Mouse (Mus musculus): ENCODE results near the gene Ubox5. TPM values are rescaled to one million over a fixed set of nuclear protein-coding genes. Genes with fewer than 3 reads are reported as not detected.

Gene Ubox5
- polyA plus RNA-seq, 1 experiment from 2014 or later, result 19.8 TPM

GRCm38 (mm10) chr2:130645198-130645597 is 15.4 kb upstream of the Ubox5 start:
- no peaks in the 10 kb centered on the region for H3K9me3 ChIP-seq
- peaks cover 17% of the 10 kb centered on the region for H3K4me1 ChIP-seq (replicated peaks)
- peaks cover 10% of the 10 kb centered on the region; the same call in 1 of the 2 replicates for H3K36me3 ChIP-seq
- DNase-seq (ENCODE audit: low spot score), result no peak
- H3K4me3 ChIP-seq, result no peak overlapping the region
- 85% methylated on average over 4 of the region's 4 CpGs for WGBS
- H3K27ac ChIP-seq, result no peak overlapping the region
- H3K27me3 ChIP-seq (ENCODE audit: insufficient read depth, poor library complexity, severe bottlenecking), result peaks cover 20% of the 10 kb centered on the region

- DNase-seq (ENCODE audit: low spot score), result peak; percentile 92
- peak within 1 kb of the TSS; percentile 73 for H3K4me3 ChIP-seq
- H3K36me3 ChIP-seq, result no peaks in the 10 kb centered on the region
- H3K27me3 ChIP-seq (ENCODE audit: insufficient read depth, poor library complexity, severe bottlenecking), result peaks cover 43% of the 10 kb centered on the region
- no peaks in the 10 kb centered on the region for H3K9me3 ChIP-seq
- H3K4me1 ChIP-seq (replicated peaks), result peaks cover 22% of the 10 kb centered on the region
- WGBS, result 4% methylated on average over 37 of the region's 40 CpGs
- peak within 1 kb of the TSS; percentile 87 for H3K27ac ChIP-seq
Observed at GRCm38 (mm10) chr2:130642684-130643369, 13.0 kb upstream of the Ubox5 start, which contains the start of gene Lzts3. Lzts3 (minus strand) TSS chr2:130642803.

- peaks cover 49% of the 10 kb centered on the region for H3K27me3 ChIP-seq (ENCODE audit: insufficient read depth, poor library complexity, severe bottlenecking)
- DNase-seq (ENCODE audit: low spot score), result peak; percentile 23
- H3K9me3 ChIP-seq, result no peaks in the 10 kb centered on the region
- whole genome bisulfite sequencing, result 1% methylated on average over 27 of the region's 27 CpGs
- H3K4me3 ChIP-seq, result peak overlapping the region; percentile 73
- peak overlapping the region; percentile 87 for H3K27ac ChIP-seq
- peaks cover 24% of the 10 kb centered on the region for H3K4me1 ChIP-seq (replicated peaks)
- no peaks in the 10 kb centered on the region for H3K36me3 ChIP-seq
Observed at GRCm38 (mm10) chr2:130642197-130642660, 12.4 kb upstream of the Ubox5 start.

DNA sequence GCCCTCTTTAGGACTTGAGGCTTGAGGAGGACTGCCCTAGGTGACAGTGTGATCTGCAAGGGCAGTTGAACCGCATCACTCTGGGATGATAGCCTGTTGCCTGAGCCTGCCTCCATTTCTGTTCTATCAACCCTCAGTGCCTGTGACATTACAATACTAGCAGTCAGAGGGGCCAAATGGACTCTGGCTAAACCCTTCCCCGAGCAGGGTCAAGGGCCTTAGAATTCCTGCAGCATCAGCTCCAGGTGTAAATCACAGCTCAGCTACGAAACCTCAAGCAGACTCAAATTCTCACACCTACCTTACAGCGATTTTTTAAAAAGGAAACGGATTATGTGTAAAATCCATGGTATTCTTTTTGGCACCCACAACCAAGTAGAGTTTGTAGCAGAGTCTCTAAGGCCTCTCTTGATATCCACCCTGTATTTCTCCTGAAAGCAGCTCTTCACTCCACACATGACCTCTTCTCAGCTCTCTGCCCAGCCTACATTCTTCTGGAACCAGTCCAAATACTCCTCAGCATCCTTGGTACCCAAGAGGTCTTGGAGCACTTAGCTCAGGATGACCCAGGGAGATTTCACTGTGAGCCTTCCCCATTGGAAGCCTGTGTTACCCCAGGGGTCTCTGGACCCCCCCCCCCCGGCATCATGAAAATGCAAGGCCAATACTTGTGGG is 11.7 kb upstream of the Ubox5 start:
- peak overlapping the region; percentile 73 for H3K4me3 ChIP-seq
- H3K4me1 ChIP-seq (replicated peaks), result peaks cover 24% of the 10 kb centered on the region
- 75% methylated on average over 6 of the region's 6 CpGs for WGBS
- peaks cover 57% of the 10 kb centered on the region for H3K27me3 ChIP-seq (ENCODE audit: insufficient read depth, poor library complexity, severe bottlenecking)
- 0 out of 2 replicates have a peak, but pooled peaks cover 3% of the 10 kb centered on the region for H3K36me3 ChIP-seq
- H3K27ac ChIP-seq, result no peak overlapping the region
- no peak for DNase-seq (ENCODE audit: low spot score)
- H3K9me3 ChIP-seq, result no peaks in the 10 kb centered on the region

DNA sequence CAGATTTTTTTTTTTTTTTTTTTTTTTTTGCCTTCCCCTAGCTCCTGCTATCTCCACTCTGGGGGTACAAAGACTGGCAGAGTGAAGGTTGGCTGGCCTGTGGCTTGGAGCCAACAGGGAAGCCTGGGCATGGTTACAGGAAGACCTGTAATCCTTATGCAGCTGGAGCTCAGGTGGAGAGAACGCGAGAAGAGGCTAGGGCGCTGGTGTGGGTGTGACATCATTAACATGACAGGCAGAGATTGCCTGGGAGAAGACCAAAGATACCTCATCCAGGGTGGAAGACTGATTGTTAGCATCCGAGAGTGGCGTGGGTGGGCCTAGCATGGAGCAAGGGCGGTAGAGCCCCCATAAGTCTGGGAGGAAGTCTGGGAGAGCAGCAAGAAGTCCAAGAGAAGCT is 9.4 kb upstream of the Ubox5 start:
- peaks cover 45% of the 10 kb centered on the region for H3K4me1 ChIP-seq (replicated peaks)
- H3K9me3 ChIP-seq, result no peaks in the 10 kb centered on the region
- H3K4me3 ChIP-seq, result no peak overlapping the region
- H3K27me3 ChIP-seq (ENCODE audit: insufficient read depth, poor library complexity, severe bottlenecking), result peaks cover 79% of the 10 kb centered on the region
- 0 out of 2 replicates have a peak, but pooled peaks cover 3% of the 10 kb centered on the region for H3K36me3 ChIP-seq
- no peak overlapping the region for H3K27ac ChIP-seq
- DNase-seq (ENCODE audit: low spot score), result no peak
- WGBS, result 81% methylated on average over 6 of the region's 6 CpGs

- no peak overlapping the region for H3K4me3 ChIP-seq
- peaks cover 56% of the 10 kb centered on the region for H3K4me1 ChIP-seq (replicated peaks)
- H3K36me3 ChIP-seq, result 0 out of 2 replicates have a peak, but pooled peaks cover 3% of the 10 kb centered on the region
- DNase-seq (ENCODE audit: low spot score), result no peak
- H3K9me3 ChIP-seq, result no peaks in the 10 kb centered on the region
- 30% methylated on average over 16 of the region's 16 CpGs for WGBS
- no peak overlapping the region for H3K27ac ChIP-seq
- peaks cover 90% of the 10 kb centered on the region for H3K27me3 ChIP-seq (ENCODE audit: insufficient read depth, poor library complexity, severe bottlenecking)
Observed at GRCm38 (mm10) chr2:130638101-130638611, 8.3 kb upstream of the Ubox5 start.

- 7% methylated on average over 21 of the region's 21 CpGs for WGBS
- H3K27me3 ChIP-seq (ENCODE audit: insufficient read depth, poor library complexity, severe bottlenecking), result peaks cover 93% of the 10 kb centered on the region
- no peaks in the 10 kb centered on the region for H3K9me3 ChIP-seq
- 0 out of 2 replicates have a peak, but pooled peaks cover 3% of the 10 kb centered on the region for H3K36me3 ChIP-seq
- H3K4me1 ChIP-seq (replicated peaks), result peaks cover 48% of the 10 kb centered on the region
- peak; percentile 35 for DNase-seq (ENCODE audit: low spot score)
- H3K27ac ChIP-seq, result no peak overlapping the region
- H3K4me3 ChIP-seq, result peak overlapping the region; percentile 52
Observed at GRCm38 (mm10) chr2:130635847-130636246, 6.0 kb upstream of the Ubox5 start.

DNA sequence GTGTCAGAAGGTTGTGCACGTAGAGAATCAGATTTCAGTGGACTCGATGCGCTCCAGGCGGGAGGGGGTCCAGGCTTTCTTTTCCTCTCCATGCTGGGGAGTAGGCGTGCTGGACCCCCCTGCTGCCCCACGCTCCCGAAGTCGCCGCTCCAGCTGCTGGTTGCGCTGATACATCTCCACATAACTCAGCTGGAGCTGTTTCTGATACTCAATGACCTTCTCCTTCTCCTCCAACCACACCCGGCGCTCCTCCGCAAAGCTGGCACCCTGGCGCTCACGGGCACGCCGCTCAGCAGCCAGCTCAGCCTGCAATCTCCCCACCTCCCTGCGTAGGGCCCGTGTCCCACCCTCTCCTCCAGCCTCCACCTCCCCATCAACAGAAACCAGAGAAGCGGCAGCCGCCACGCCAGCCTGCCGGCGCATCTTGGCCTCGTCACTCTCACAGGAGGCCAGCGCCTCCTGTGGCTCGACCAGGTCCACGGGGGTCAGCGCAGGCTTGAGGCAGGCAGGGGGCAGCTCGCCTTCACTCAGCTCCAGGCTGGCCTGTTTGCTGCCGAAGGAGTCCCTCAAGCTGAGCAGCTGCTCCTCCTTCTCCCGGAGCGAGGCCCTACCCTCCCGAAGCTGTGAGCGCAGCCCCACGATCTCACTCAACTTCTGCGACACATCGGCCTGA is 5.0 kb upstream of the Ubox5 start:
- WGBS, result under 1% methylated on average over 38 of the region's 38 CpGs
- H3K9me3 ChIP-seq, result no peaks in the 10 kb centered on the region
- H3K4me1 ChIP-seq (replicated peaks), result peaks cover 53% of the 10 kb centered on the region
- H3K27ac ChIP-seq, result peak overlapping the region; percentile 81
- peaks cover 85% of the 10 kb centered on the region for H3K27me3 ChIP-seq (ENCODE audit: insufficient read depth, poor library complexity, severe bottlenecking)
- H3K4me3 ChIP-seq, result peak overlapping the region; percentile 52
- 0 out of 2 replicates have a peak, but pooled peaks cover 3% of the 10 kb centered on the region for H3K36me3 ChIP-seq
- DNase-seq (ENCODE audit: low spot score), result peak; percentile 69

GRCm38 (mm10) chr2:130634006-130634738 is 4.3 kb upstream of the Ubox5 start:
- H3K27me3 ChIP-seq (ENCODE audit: insufficient read depth, poor library complexity, severe bottlenecking), result peaks cover 78% of the 10 kb centered on the region
- 10% methylated on average over 14 of the region's 14 CpGs for WGBS
- peak overlapping the region; percentile 52 for H3K4me3 ChIP-seq
- peaks cover 54% of the 10 kb centered on the region for H3K4me1 ChIP-seq (replicated peaks)
- 0 out of 2 replicates have a peak, but pooled peaks cover 3% of the 10 kb centered on the region for H3K36me3 ChIP-seq
- no peaks in the 10 kb centered on the region for H3K9me3 ChIP-seq
- peak; percentile 53 for DNase-seq (ENCODE audit: low spot score)
- H3K27ac ChIP-seq, result peak overlapping the region; percentile 81

DNA sequence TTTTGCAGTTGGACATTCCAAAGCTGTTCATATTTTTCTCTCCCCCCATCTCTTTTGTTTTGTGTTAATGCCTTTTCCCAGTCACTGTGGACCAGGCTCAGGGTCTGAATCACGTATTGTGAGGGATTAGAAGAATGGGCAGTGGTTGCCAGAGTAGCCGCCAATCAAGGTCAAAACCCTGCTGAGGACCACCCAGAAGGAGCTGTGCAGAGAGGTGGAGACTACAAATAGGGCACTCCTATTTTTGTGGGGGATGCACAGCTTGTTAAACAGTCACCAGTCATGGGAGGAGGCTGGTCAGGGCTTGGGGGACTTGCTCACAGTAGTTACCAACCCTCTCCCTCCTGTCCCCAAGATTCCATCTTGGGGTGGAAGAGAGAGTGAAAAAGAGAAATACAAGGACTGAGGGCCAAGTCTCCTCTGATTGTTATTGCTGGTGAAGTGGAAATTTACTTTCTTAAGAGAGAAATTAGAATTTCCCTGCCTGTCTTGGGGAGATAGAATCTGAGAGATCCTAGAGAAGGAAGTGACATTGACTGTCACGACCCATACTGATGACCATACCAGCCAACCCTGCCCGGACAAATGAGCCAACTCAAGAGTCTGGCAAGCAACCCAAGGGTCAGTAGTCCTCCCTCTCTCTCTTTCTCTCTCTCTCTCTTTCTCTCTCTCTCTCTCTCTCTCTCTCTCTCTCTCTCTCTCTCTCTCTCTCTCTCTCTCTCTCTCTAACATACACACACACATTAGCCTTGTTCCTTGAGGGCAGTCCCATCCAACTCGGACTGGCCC is 3.2 kb upstream of the Ubox5 start:
- 42% methylated on average over 5 of the region's 5 CpGs for WGBS
- Histone ChIP-seq H3K27ac (peak overlapping the region; percentile 81; the same call in 1 of the 2 replicates), H3K9me3 (no peaks in the 10 kb centered on the region), H3K4me3 (no peak overlapping the region), H3K27me3 (ENCODE audit: insufficient read depth, poor library complexity, severe bottlenecking) (peaks cover 67% of the 10 kb centered on the region), H3K4me1 (replicated peaks) (peaks cover 57% of the 10 kb centered on the region), H3K36me3 (peaks cover 4% of the 10 kb centered on the region)
- peak; percentile 70 for DNase-seq (ENCODE audit: low spot score)

DNA sequence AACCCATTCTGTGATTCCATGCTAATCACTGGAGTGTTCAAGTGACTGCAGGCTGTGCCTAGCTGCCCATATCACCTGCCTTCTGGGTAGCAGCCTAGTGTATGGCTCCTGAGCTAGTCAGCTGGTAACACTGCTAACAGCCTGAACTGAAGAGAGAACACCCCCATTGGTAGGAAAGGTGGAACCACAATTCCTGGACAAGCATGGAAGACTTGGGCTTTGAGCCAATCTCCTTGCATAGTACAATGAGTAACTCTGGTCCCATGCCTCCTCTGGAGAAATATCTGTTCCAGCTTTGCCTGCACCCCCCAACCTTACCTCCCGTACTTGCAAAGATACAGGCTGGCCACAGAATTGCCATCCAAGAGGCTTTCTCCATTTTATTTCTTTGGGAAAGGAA is 2.6 kb upstream of the Ubox5 start:
- H3K9me3 ChIP-seq, result no peaks in the 10 kb centered on the region
- no peak overlapping the region for H3K27ac ChIP-seq
- no peak for DNase-seq (ENCODE audit: low spot score)
- H3K4me3 ChIP-seq, result no peak overlapping the region
- H3K27me3 ChIP-seq (ENCODE audit: insufficient read depth, poor library complexity, severe bottlenecking), result peaks cover 60% of the 10 kb centered on the region
- 66% methylated on average over 1 of the region's 1 CpGs for WGBS
- peaks cover 11% of the 10 kb centered on the region for H3K36me3 ChIP-seq
- H3K4me1 ChIP-seq (replicated peaks), result peaks cover 53% of the 10 kb centered on the region

Data from hindbrain, embryonic 10.5 days (tissue).